Comparison of ENCODE assay signal across 28 mouse cellular contexts in the genomic region with DNA sequence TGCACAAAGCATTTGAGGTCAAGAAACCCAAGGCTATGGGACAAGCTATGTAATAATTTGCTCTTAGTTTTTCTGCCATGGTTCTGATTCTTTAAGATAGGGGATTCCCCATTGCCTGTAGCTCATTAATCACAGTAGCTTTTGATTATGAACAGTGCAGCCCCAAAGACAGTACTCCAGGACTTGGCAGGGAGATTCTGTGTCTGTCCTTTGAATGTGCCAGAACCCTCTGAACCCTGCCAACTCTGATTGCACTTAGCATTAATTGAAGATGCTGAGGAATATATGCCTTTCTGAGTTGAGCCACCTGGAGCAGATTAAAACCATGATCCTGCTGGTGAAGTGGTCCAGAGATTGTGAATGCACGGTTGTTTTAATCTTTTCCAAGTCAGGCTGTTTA. TPM values are rescaled to one million over a fixed set of nuclear protein-coding genes. Genes with fewer than 3 reads are reported as not detected.
DNase-seq lines count a peak whose midpoint lies in the region; ATAC-seq and TF ChIP-seq lines count a peak whose summit lies in the region.
"Had no signal": no experiment of that assay in that cellular context is flagged by ENCODE, and none has a peak within 500 bp of the region (broad histone marks: within the 10 kb centered on the region; RNA-seq: fewer than 3 reads in every experiment).

No protein-coding gene starts in this region.

- 50% methylated on average over 1 of the region's 1 CpGs for WGBS in embryonic facial prominence, embryonic 14.5 days
- WGBS in embryonic facial prominence, embryonic 10.5 days: 61% methylated on average over 1 of the region's 1 CpGs

- H3K4me1 ChIP-seq in embryonic facial prominence, embryonic 14.5 days (ENCODE audit: control insufficient read depth, insufficient read depth, low read length): no peaks in the 10 kb centered on the region
- peaks cover 9% of the 10 kb centered on the region for H3K4me1 ChIP-seq in embryonic facial prominence, embryonic 10.5 days
- H3K4me1 ChIP-seq: forebrain, embryonic 15.5 days; midbrain, embryonic 13.5 days; neural tube, embryonic 15.5 days had no signal

- no peaks in the 10 kb centered on the region for H3K36me3 ChIP-seq in embryonic facial prominence, embryonic 14.5 days (ENCODE audit: control insufficient read depth, insufficient read depth, low read length)
- H3K36me3 ChIP-seq in embryonic facial prominence, embryonic 10.5 days (replicated peaks): no peaks in the 10 kb centered on the region
- H3K36me3 ChIP-seq: forebrain, embryonic 15.5 days; midbrain, embryonic 13.5 days; neural tube, embryonic 15.5 days had no signal

- intact Hi-C loops in left cerebral cortex, postnatal 4 days (cut with DNase I): no loop called here
- intact Hi-C loops in gastrocnemius, postnatal 14 days (cut with DNase I; ENCODE audit: low total_unique reads): no loop called here

- peak; percentile 66 for DNase-seq in embryonic facial prominence, embryonic 14.5 days (ENCODE audit: low spot score)
- DNase-seq in embryonic facial prominence, embryonic 10.5 days (ENCODE audit: low spot score): no peak
- DNase-seq in left cerebral cortex, postnatal 4 days: peak; percentile 23
- no peak for DNase-seq in left cerebral cortex, adult 8-10 months (ENCODE audit: low spot score in 2 of 2)
- peak; percentile 55 for DNase-seq in brain, embryonic 14.5 days (ENCODE audit: low read depth)
- DNase-seq in urinary bladder, adult 18-20 months (ENCODE audit: low spot score in 2 of 2): no peak
- no peak for DNase-seq in gastrocnemius, postnatal 14 days
- DNase-seq: adrenal gland, postnatal 36 days; cerebellum, adult 9-10 months; gastrocnemius, postnatal 36 days; heart, adult 18-20 months; heart, postnatal 36 days; kidney, adult 8-10 months; kidney, postnatal 4 days; liver; lung, adult 2 months; lung, postnatal 10 days; right cerebral cortex, postnatal 4 days; thymus, adult 18-20 months; thymus, postnatal 25 days had no signal

- no peaks in the 10 kb centered on the region for H3K27me3 ChIP-seq in embryonic facial prominence, embryonic 14.5 days (replicated peaks; ENCODE audit: control insufficient read depth, insufficient read depth, low read length)
- no peaks in the 10 kb centered on the region for H3K27me3 ChIP-seq in embryonic facial prominence, embryonic 10.5 days (replicated peaks; ENCODE audit: low read depth, poor library complexity, severe bottlenecking)
- H3K27me3 ChIP-seq: forebrain, embryonic 15.5 days; midbrain, embryonic 13.5 days; neural tube, embryonic 15.5 days had no signal

- H3K9me3 ChIP-seq in embryonic facial prominence, embryonic 14.5 days (ENCODE audit: control insufficient read depth, low read length): no peaks in the 10 kb centered on the region
- peaks cover 3% of the 10 kb centered on the region; the same call in 1 of the 2 replicates for H3K9me3 ChIP-seq in embryonic facial prominence, embryonic 10.5 days
- H3K9me3 ChIP-seq: forebrain, embryonic 15.5 days; midbrain, embryonic 13.5 days; neural tube, embryonic 15.5 days had no signal

- H3K4me3 ChIP-seq in embryonic facial prominence, embryonic 14.5 days (ENCODE audit: low read depth, low read length): no peak overlapping the region
- no peak overlapping the region for H3K4me3 ChIP-seq in embryonic facial prominence, embryonic 10.5 days
- H3K4me3 ChIP-seq: forebrain, embryonic 15.5 days; midbrain, embryonic 13.5 days; neural tube, embryonic 15.5 days had no signal

- ATAC-seq in embryonic facial prominence, embryonic 14.5 days (ENCODE audit: low read depth): 0 out of 2 replicates have a peak, but pooled peaks have one; percentile 57
- ATAC-seq: forebrain, embryonic 15.5 days; midbrain, embryonic 13.5 days had no signal

- no peak for TF ChIP-seq CTCF in brain, embryonic 14.5 days (IDR thresholded peaks at IDR 0.05; ENCODE audit: borderline replicate concordance, extremely low read depth, insufficient read depth, insufficient read length)

- H3K27ac ChIP-seq in embryonic facial prominence, embryonic 14.5 days (replicated peaks; ENCODE audit: low read depth, low read length): no peak overlapping the region
- no peak overlapping the region for H3K27ac ChIP-seq in embryonic facial prominence, embryonic 10.5 days (replicated peaks)
- H3K27ac ChIP-seq: forebrain, embryonic 15.5 days; hindbrain, embryonic 14.5 days; kidney, postnatal 0 days; liver, embryonic 14.5 days; macrophage; midbrain, embryonic 13.5 days; neural tube, embryonic 15.5 days had no signal

- no peak for TF ChIP-seq POLR2A in brain, embryonic 14.5 days (IDR thresholded peaks at IDR 0.05; ENCODE audit: borderline replicate concordance, extremely low read depth, insufficient read depth, insufficient read length, poor library complexity, severe bottlenecking)

- H3K9ac ChIP-seq in embryonic facial prominence, embryonic 14.5 days (ENCODE audit: low read depth, low read length): no peak overlapping the region
- H3K9ac ChIP-seq: forebrain, embryonic 15.5 days; hindbrain, embryonic 14.5 days; liver, embryonic 14.5 days; midbrain, embryonic 13.5 days; neural tube, embryonic 15.5 days had no signal

- no peak overlapping the region for H3K4me2 ChIP-seq in embryonic facial prominence, embryonic 14.5 days (ENCODE audit: low read depth, low read length)
- H3K4me2 ChIP-seq: forebrain, embryonic 15.5 days; heart, embryonic 11.5 days; hindbrain, embryonic 14.5 days; midbrain, embryonic 13.5 days; neural tube, embryonic 15.5 days had no signal

RNA-seq across cellular contexts. Expression of a gene that starts 8.4 kb away (rescaled TPM):
- 19.2 and 22.0 TPM in 2 replicates for polyA plus RNA-seq in embryonic facial prominence, embryonic 14.5 days (2014; fragmentation: Nextera tagmentation; extraction: Ambion mirVana)
- polyA plus RNA-seq in embryonic facial prominence, embryonic 10.5 days (2016; fragmentation: Nextera tagmentation; extraction: Ambion mirVana): 20.8 and 22.9 TPM in 2 replicates
- 1 to 10 TPM; 5.9 to 7.3 TPM for total RNA-seq in left cerebral cortex, postnatal 4 days (2021)
- total RNA-seq in left cerebral cortex, adult 8-10 months (2022): 10 to 100 TPM; 20.3 to 24.7 (median 21.5) TPM
- polyA plus RNA-seq in brain, embryonic 14.5 days (2012; rRNA removed): 7.0 and 7.4 TPM in 2 replicates
- 10 to 100 TPM in 1 of 2 experiments, 1 to 10 TPM in 1; 8.2 to 10.2 TPM for total RNA-seq in gastrocnemius, postnatal 14 days (2021)

Comparison
In these comparisons a context has a peak if more than half of its experiments do, and no peak if none do; other contexts are left out.
1. DNase-seq: peak in embryonic facial prominence, embryonic 14.5 days (single experiment), left cerebral cortex, postnatal 4 days (single experiment) and brain, embryonic 14.5 days (single experiment); none in embryonic facial prominence, embryonic 10.5 days (single experiment), left cerebral cortex, adult 8-10 months (0 of 2), urinary bladder, adult 18-20 months (0 of 2) and gastrocnemius, postnatal 14 days (single experiment).